Mouse (Mus musculus) small intestine, adult 2 months (tissue): ENCODE measurements around the gene Dusp15.

Experiments
- CTCF ChIP-seq: fragments of 200-500 bp; IDR thresholded peaks from 2 replicates; pipeline ENCODE4 v1.5.1; 2012; ENCODE audit warnings: low read depth, mild to moderate bottlenecking, control low read depth, inconsistent platforms, low read length, moderate library complexity, mixed read lengths; ENCODE audit not compliant: insufficient replicate concordance, insufficient read length; ENCODE audit errors: extremely low read depth
- POLR2A ChIP-seq: fragments of 200-500 bp; IDR thresholded peaks from 2 replicates; pipeline ENCODE4 v1.6.1; 2012; ENCODE audit warnings: low read depth, mild to moderate bottlenecking, control low read depth, inconsistent platforms, low read length, moderate library complexity

GRCm38 (mm10) chr2:152943568-152943967 lies 7.9 kb downstream of the Dusp15 start:
- TF ChIP-seq CTCF (no peak), POLR2A (no peak)
